Mouse (Mus musculus) induced T-regulatory cell, adult 2 months (primary cell): Measurements from ENCODE around the gene Mill2.

Source experiments
- DNase-seq: peaks from one replicate; pipeline ENCODE4 v3.0.0-alpha.2; 2012; ENCODE audit warnings: low read depth

The Mill2 gene

GRCm38 (mm10) chr7:18875372-18875771 lies 35.6 kb downstream of the Mill2 start:
- DNase-seq, result no peak

GRCm38 (mm10) chr7:18878691-18879090 lies 38.9 kb downstream of the Mill2 start:
- no peak for DNase-seq

GRCm38 (mm10) chr7:18883991-18884744 lies 44.4 kb downstream of the Mill2 start:
- DNase-seq, result peak; percentile 80

GRCm38 (mm10) chr7:18884745-18885422 lies 45.1 kb downstream of the Mill2 start:
- no peak for DNase-seq

- no peak for DNase-seq
Measured at GRCm38 (mm10) chr7:18886963-18887362, 47.2 kb downstream of the Mill2 start.

- DNase-seq, result no peak
Measured at GRCm38 (mm10) chr7:18890848-18891247, 51.1 kb downstream of the Mill2 start.

GRCm38 (mm10) chr7:18891872-18892599 lies 52.3 kb downstream of the Mill2 start:
- peak; percentile 92 for DNase-seq

GRCm38 (mm10) chr7:18893009-18893408 lies 53.2 kb downstream of the Mill2 start:
- no peak for DNase-seq

GRCm38 (mm10) chr7:18893651-18894430 lies 54.1 kb downstream of the Mill2 start:
- peak; percentile 65 for DNase-seq

- no peak for DNase-seq
Measured at GRCm38 (mm10) chr7:18896536-18896935, 56.8 kb downstream of the Mill2 start.

- no peak for DNase-seq
Measured at GRCm38 (mm10) chr7:18900513-18900912, 60.7 kb downstream of the Mill2 start.

GRCm38 (mm10) chr7:18902486-18902885 lies 62.7 kb downstream of the Mill2 start:
- DNase-seq, result no peak

GRCm38 (mm10) chr7:18904971-18905370 lies 65.2 kb downstream of the Mill2 start:
- DNase-seq, result no peak

- DNase-seq, result no peak
Measured at GRCm38 (mm10) chr7:18909797-18910196, 70.0 kb downstream of the Mill2 start.

GRCm38 (mm10) chr7:18910241-18910831 lies 70.6 kb downstream of the Mill2 start, which contains the start of gene Ccdc61:
Gene Ccdc61, minus strand, starts transcription at chr7:18910415.
- DNase-seq, result peak; percentile 100
